Mouse (Mus musculus) kidney, embryonic 16.5 days (tissue): ENCODE data around the gene Ap2a2. TPM values are rescaled to one million over a fixed set of nuclear protein-coding genes. Genes with fewer than 3 reads are reported as not detected.
A peak's percentile ranks its signal among the peaks of the same experiment; 100 is the strongest.

ENCODE experiments used
- ATAC-seq: fragments of 200-750 bp; cut with Nextera tagmentation; 2 replicates; pipeline ENCODE4 v1.8.0; 2017; ENCODE audit warnings: moderate TSS enrichment; ENCODE audit not compliant: low FRiP score, low TSS enrichment
- H3K27ac ChIP-seq: fragments of 300-500 bp; sonication (generic); 2 replicates; pipeline ENCODE4 v1.5.1; 2014; ENCODE audit warnings: low read length
- H3K27me3 ChIP-seq: fragments of 300-500 bp; sonication (generic); 2 replicates; pipeline ENCODE4 v1.6.1; 2014; ENCODE audit warnings: low read length, control low read depth, mixed read lengths; ENCODE audit not compliant: insufficient read depth
- H3K36me3 ChIP-seq: fragments of 300-500 bp; sonication (generic); 2 replicates; pipeline ENCODE4 v1.6.1; 2014; ENCODE audit warnings: low read length, control low read depth, mixed read lengths; ENCODE audit not compliant: insufficient read depth
- H3K4me1 ChIP-seq: fragments of 300-500 bp; sonication (generic); 2 replicates; pipeline ENCODE4 v1.6.1; 2014; ENCODE audit warnings: low read length, control low read depth, mixed read lengths; ENCODE audit not compliant: insufficient read depth
- H3K4me2 ChIP-seq: fragments of 300-500 bp; sonication (generic); replicated peaks from 2 replicates; pipeline ENCODE4 v1.6.1; 2014; ENCODE audit warnings: low read depth, low read length
- H3K4me3 ChIP-seq: fragments of 300-500 bp; sonication (generic); 2 replicates; pipeline ENCODE4 v1.5.1; 2014; ENCODE audit warnings: mild to moderate bottlenecking, low read length
- H3K9ac ChIP-seq: fragments of 300-500 bp; sonication (generic); replicated peaks from 2 replicates; pipeline ENCODE4 v1.6.1; 2014; ENCODE audit warnings: low read length
- H3K9me3 ChIP-seq: fragments of 300-500 bp; sonication (generic); 2 replicates; pipeline ENCODE4 v1.6.1; 2016; ENCODE audit warnings: low read length, control low read depth
- WGBS: fragments of 180-500 bp; shearing (Covaris S2); extraction: QIAGEN DNeasy Blood & Tissue Kit; methylation state at CpG from one replicate; pipeline ENCODE4 v1.1.7; 2014; 5-methylcytosine and 5-hydroxymethylcytosine counted together
- polyA plus RNA-seq: library from polyadenylated mRNA; unstranded; fragments of >200 nt; fragmentation: Nextera tagmentation; extraction: Ambion mirVana; gene quantifications from 2 replicates; pipeline ENCODE4 v1.2.1, GENCODE M21; 2015

Gene Ap2a2
- polyA plus RNA-seq, result 99.4 and 100 TPM in 2 replicates

DNA sequence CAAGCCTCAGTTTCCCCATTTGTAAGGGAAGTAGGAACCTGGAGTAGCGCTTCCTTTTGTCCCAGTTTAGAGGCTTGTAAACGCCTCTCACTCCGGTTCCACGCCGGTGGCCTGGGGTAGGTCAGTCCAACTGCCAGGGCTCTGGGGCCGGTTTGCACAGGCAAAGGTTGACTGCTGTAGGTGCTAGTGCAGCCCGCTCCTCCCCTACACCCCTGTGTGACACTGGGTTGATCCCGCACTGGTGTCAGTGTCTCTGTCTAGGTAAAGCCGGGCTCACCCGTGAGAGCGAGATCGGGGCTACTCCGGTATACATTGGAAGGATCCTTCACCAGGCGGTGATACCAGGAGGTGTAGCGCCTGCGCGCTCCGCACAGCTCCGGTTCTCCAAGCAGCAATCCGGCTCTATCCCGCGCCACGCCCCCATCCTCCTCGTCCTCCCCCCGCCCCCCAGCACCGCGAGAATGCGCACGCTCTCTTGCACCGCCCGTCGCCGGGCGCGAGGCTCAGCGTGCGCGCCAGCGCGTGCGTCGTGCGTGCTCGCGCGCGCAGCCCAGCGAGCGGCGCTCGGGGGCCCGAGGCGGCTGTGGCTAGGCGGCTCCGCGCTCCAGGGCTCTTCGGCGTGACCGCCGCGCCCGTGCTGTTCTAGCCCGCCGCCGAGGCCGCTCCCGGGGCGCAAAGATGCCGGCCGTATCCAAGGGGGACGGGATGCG, at the start of gene Ap2a2:
Ap2a2 (plus strand) TSS at position 492 of the 710 bp plus-strand sequence.
- no peaks in the 10 kb centered on the region for H3K36me3 ChIP-seq
- peak within 1 kb of the TSS; percentile 79 for H3K4me2 ChIP-seq
- H3K27me3 ChIP-seq, result no peaks in the 10 kb centered on the region
- peak; percentile 96 for ATAC-seq
- under 1% methylated on average over 58 of the region's 72 CpGs for WGBS
- H3K27ac ChIP-seq, result peak within 1 kb of the TSS; percentile 84
- H3K4me1 ChIP-seq, result peaks cover 24% of the 10 kb centered on the region
- peak within 1 kb of the TSS; percentile 91 for H3K4me3 ChIP-seq
- peak within 1 kb of the TSS; percentile 98 for H3K9ac ChIP-seq
- no peaks in the 10 kb centered on the region for H3K9me3 ChIP-seq

DNA sequence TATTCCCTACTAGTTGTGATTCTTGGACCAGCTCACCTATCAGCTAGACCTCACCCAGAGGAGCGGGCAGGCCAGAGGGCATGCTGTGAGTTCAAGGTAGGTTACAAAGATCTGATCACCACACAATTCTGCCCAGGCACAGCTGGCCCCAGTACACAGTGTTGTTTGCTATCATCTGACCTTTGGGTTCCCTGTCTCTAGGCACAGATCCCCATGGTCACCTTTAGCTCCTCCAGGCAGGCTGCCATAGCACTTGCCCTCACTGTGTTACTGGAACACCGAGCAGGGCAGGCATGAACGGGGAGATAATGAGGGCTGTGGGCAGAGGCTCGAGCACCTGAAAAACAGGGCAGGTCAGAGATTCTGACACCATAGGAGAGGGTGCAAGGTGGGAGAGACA, 44.3 kb upstream of the Ap2a2 start:
- no peak overlapping the region for H3K4me2 ChIP-seq
- no peaks in the 10 kb centered on the region for H3K27me3 ChIP-seq
- H3K27ac ChIP-seq, result no peak overlapping the region
- ATAC-seq, result no peak
- no peaks in the 10 kb centered on the region for H3K4me1 ChIP-seq
- H3K4me3 ChIP-seq, result no peak overlapping the region
- H3K9me3 ChIP-seq, result no peaks in the 10 kb centered on the region
- peaks cover 17% of the 10 kb centered on the region for H3K36me3 ChIP-seq
- H3K9ac ChIP-seq, result no peak overlapping the region
- 83% methylated on average over 4 of the region's 4 CpGs for WGBS

DNA sequence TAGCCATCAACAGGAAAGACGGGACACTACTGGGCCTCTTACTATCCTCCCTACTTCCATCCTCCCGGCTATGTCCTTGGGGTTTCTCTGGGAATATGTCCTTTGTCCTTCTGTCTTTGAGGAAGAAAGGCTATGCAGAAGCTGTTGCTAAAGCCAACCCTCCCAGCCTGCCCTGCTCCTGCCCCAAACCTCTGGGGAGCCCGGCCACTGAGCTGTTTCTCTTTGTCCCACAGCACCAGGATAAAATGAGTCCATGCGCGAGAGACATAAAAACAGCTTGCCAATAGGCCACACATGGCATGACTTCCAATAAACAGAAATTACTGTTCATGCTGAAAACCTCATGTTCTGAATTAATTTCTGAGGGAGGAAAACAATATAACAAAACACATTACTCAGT, 43.7 kb upstream of the Ap2a2 start:
- Histone ChIP-seq H3K9ac (no peak overlapping the region), H3K9me3 (no peaks in the 10 kb centered on the region), H3K27ac (no peak overlapping the region), H3K4me2 (no peak overlapping the region), H3K4me3 (no peak overlapping the region), H3K36me3 (peaks cover 17% of the 10 kb centered on the region), H3K27me3 (no peaks in the 10 kb centered on the region), H3K4me1 (no peaks in the 10 kb centered on the region)
- WGBS, result 90% methylated on average over 5 of the region's 5 CpGs
- ATAC-seq, result no peak

DNA sequence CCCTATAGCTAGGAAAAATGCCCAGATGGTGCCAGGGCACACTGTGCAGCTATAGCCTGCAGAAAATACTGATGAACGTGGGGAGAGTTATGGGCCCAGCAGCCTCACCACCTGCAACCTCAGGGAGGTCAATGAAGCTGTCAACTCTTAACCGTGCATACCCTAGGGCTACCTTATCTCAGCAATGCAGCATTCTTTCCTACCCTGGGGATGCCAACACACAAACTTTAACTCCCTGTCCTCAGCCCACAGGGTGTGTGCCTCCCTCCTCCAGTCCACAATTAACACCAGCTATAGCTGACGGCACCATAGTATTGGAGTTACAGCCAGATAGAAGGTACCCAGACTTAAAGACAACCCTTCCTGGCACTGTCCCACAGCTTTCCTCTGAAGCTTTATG, 43.0 kb upstream of the Ap2a2 start:
- Histone ChIP-seq H3K9me3 (no peaks in the 10 kb centered on the region), H3K4me2 (no peak overlapping the region), H3K4me3 (no peak overlapping the region), H3K36me3 (peaks cover 17% of the 10 kb centered on the region), H3K27me3 (no peaks in the 10 kb centered on the region), H3K9ac (no peak overlapping the region), H3K27ac (no peak overlapping the region), H3K4me1 (no peaks in the 10 kb centered on the region)
- WGBS, result 80% methylated on average over 3 of the region's 3 CpGs
- ATAC-seq, result no peak

DNA sequence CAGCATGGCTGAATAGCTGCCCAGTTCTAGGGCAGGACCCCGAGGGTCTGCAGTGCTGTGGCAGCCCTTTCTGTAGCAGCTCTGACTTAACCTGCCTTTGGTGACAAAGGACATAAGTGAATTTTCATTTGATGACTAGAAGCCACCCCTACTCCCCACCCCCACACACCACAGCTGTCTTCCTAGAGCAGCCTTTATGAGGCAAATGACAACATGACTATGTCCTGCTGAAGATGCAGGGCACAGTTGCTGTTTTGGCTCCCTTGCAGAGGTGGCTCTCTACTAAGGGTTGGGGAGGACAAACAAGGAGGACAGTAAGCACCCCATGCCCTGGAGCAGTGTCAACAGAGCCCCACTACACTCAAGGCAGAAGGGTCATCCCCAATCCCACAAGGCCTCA, 42.2 kb upstream of the Ap2a2 start:
- Histone ChIP-seq H3K36me3 (peaks cover 17% of the 10 kb centered on the region), H3K27ac (no peak overlapping the region), H3K4me1 (no peaks in the 10 kb centered on the region), H3K4me3 (no peak overlapping the region), H3K4me2 (no peak overlapping the region), H3K27me3 (no peaks in the 10 kb centered on the region), H3K9me3 (no peaks in the 10 kb centered on the region), H3K9ac (no peak overlapping the region)
- no peak for ATAC-seq
- 68% methylated on average over 1 of the region's 1 CpGs for WGBS

DNA sequence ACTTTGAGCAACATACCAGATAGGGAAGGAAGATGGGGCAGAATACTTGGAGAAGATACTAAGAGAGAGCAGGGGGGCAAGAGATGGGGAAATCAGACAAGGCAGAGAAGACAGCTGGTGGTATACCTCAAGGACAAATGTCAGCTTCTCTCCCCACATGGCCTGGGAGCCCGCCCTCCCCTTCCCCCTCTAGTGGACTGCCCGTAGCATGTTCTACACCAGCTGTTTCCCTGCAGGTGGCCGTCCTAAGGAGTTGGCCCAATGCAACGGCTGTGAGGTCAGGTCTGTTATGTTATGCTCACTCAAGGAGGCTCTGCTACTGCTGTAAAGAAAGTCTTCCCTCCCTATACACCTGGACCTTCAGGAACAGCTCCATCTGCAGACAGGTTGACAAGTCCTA, 39.0 kb upstream of the Ap2a2 start:
- H3K4me3 ChIP-seq, result no peak overlapping the region
- H3K36me3 ChIP-seq, result peaks cover 21% of the 10 kb centered on the region
- no peak overlapping the region for H3K9ac ChIP-seq
- 29% methylated on average over 4 of the region's 4 CpGs for WGBS
- no peak for ATAC-seq
- no peak overlapping the region for H3K4me2 ChIP-seq
- no peak overlapping the region for H3K27ac ChIP-seq
- 0 out of 2 replicates have a peak, but pooled peaks cover 3% of the 10 kb centered on the region for H3K4me1 ChIP-seq
- no peaks in the 10 kb centered on the region for H3K9me3 ChIP-seq
- no peaks in the 10 kb centered on the region for H3K27me3 ChIP-seq

DNA sequence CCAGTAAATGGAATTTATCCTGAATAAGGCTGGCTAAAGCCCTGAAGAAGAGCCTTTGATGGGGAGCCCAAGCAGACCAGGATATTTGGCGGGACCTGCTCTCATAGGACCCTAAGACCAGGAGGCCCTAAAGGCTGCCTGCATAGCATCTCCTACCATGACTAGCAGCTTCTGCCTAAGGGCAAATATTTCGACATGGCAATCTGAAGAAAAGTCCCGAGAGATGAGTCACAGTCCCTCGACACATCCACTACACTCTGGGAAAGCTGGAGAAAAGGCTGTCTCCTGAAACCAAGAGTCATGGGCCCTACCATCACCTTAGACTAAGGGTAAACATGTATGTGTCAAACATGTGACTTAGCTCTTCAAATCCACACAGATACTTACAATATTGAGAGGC, 37.7 kb upstream of the Ap2a2 start:
- no peak overlapping the region for H3K9ac ChIP-seq
- H3K27me3 ChIP-seq, result no peaks in the 10 kb centered on the region
- no peak overlapping the region for H3K4me2 ChIP-seq
- no peaks in the 10 kb centered on the region for H3K9me3 ChIP-seq
- H3K27ac ChIP-seq, result peak overlapping the region; percentile 25; the same call in 1 of the 2 replicates
- no peak for ATAC-seq
- H3K4me1 ChIP-seq, result 0 out of 2 replicates have a peak, but pooled peaks cover 3% of the 10 kb centered on the region
- H3K4me3 ChIP-seq, result no peak overlapping the region
- 76% methylated on average over 4 of the region's 4 CpGs for WGBS
- peaks cover 19% of the 10 kb centered on the region for H3K36me3 ChIP-seq

DNA sequence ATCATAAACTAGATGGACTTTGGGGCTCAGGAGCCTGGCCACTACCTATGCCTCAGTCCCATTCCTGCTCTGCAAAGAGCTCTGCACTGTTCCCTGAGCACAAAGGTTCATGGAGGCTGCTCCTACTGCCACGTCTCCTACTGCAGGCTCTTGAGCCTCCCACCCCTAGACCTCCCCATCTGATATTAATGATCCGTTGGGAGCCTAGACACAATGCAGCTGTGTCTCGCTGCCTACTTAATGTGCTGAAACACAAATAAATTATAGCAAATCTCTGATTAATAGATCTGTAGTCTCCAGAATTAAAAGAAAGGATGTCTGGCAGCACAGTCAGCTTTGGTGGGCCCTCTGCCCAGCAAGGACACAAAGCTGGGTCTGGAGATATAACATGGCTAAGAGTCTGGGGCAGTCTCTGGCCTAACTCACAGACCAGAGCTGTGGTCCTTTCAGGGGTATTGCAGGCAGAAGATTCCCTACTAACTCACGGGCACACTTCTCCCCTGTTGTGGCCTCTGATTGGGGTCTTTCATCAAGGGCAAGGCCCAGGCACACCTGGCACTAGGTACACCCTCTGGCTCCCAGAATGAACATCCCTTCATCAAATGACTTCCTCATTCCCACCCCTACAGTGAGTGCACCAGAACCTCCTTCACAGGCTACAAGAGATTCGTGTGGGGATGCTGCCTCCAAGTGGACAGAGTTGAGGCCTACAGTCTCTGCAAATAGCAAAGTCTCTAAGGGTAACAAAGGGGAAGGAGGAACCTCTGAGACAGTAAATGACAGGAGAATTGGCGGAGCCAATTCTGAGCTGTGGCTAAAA, 37.0 kb upstream of the Ap2a2 start:
- no peak overlapping the region for H3K4me3 ChIP-seq
- 0 out of 2 replicates have a peak overlapping the region, but pooled peaks have one; percentile 39 for H3K9ac ChIP-seq
- 29% methylated on average over 6 of the region's 6 CpGs for WGBS
- H3K27ac ChIP-seq, result peak overlapping the region; percentile 32; the same call in 1 of the 2 replicates
- no peaks in the 10 kb centered on the region for H3K9me3 ChIP-seq
- peak; percentile 90 for ATAC-seq
- H3K27me3 ChIP-seq, result no peaks in the 10 kb centered on the region
- H3K4me1 ChIP-seq, result 0 out of 2 replicates have a peak, but pooled peaks cover 3% of the 10 kb centered on the region
- peaks cover 19% of the 10 kb centered on the region for H3K36me3 ChIP-seq
- H3K4me2 ChIP-seq, result no peak overlapping the region

DNA sequence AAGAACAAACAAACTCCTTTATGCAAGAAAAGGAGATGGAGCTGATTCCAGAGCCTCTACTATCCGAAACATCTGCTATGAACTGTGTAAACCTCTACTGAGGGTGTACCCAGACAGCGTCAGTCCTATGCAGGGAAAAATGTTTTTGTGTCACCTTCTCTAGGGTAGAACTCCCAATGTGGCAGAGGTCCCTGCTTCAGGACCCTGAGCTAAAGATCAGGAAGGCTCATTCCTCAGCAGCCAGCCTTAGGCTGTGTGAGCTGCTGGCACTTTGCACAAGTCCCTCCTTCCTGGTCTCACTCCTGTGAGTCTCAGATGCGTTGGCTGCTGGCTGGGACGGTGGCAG, 36.4 kb upstream of the Ap2a2 start:
- WGBS, result 85% methylated on average over 4 of the region's 4 CpGs
- ATAC-seq, result 0 out of 2 replicates have a peak, but pooled peaks have one; percentile 10
- Histone ChIP-seq H3K4me1 (0 out of 2 replicates have a peak, but pooled peaks cover 3% of the 10 kb centered on the region), H3K27me3 (no peaks in the 10 kb centered on the region), H3K4me2 (no peak overlapping the region), H3K9ac (no peak overlapping the region), H3K4me3 (no peak overlapping the region), H3K36me3 (peaks cover 20% of the 10 kb centered on the region), H3K9me3 (no peaks in the 10 kb centered on the region), H3K27ac (no peak overlapping the region)

DNA sequence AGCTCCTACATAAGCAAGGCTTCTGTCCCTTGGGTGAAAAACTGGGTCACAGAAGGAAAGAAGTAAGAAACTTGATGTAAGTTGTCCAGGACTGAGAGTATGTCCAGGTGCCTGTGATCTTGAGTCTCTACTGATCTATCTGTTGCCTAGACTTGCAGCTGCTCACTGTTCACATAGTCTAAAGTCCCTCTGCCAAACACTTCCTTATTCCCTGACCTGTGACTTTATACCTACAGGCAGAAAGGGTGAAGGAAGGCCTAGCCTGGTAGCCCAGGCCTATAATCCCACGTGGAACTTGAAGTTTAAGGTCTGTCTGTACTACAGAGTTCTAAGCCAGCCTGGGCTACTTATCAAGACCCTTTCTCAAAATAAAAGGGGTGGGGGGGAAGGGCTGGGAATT, 26.4 kb upstream of the Ap2a2 start:
- ATAC-seq, result no peak
- Histone ChIP-seq H3K4me1 (peaks cover 15% of the 10 kb centered on the region), H3K4me3 (no peak overlapping the region), H3K9me3 (no peaks in the 10 kb centered on the region), H3K36me3 (peaks cover 5% of the 10 kb centered on the region; the same call in 1 of the 2 replicates), H3K4me2 (no peak overlapping the region), H3K9ac (no peak overlapping the region), H3K27me3 (no peaks in the 10 kb centered on the region), H3K27ac (no peak overlapping the region)
- whole genome bisulfite sequencing, result 71% methylated on average over 1 of the region's 1 CpGs
